Mouse (Mus musculus): ENCODE measurements around the gene Ubxn2a. TPM values are rescaled to one million over a fixed set of nuclear protein-coding genes. Genes with fewer than 3 reads are reported as not detected.
"Not testable (repeated sequence)": the region's sequence is repeated elsewhere in the genome, so short reads cannot be mapped to it uniquely, and the experiment has no call there.

The Ubxn2a gene
- polyA plus RNA-seq, 1 experiment from 2014 or later: 47.5 TPM

DNA sequence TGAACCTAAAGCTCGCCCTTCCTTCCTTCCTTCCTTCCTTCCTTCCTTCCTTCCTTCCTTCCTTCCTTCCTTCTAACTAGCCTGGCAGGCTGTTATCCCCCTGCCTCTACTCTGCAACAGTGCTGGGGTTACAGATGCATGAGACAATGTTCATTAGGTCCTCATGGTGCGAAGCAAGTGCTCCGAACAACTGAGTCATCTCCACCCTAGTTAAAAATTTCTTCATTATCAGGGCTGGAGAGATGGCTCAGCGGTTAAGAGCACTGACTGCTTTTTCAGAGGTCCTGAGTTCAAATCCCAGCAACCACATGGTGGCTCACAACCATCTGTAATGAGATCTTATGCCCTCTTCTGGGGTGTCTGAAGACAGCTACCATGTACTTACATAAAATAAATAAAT lies 20.9 kb downstream of the Ubxn2a start:
- H3K4me3 ChIP-seq (ENCODE audit: low read length); H3K9ac ChIP-seq (ENCODE audit: low read depth, low read length); H3K4me2 ChIP-seq (ENCODE audit: low read length); H3K4me1 ChIP-seq (ENCODE audit: control insufficient read depth, insufficient read depth, low read depth, low read length); H3K27me3 ChIP-seq (replicated peaks; ENCODE audit: control insufficient read depth, insufficient read depth, low read length); H3K27ac ChIP-seq (ENCODE audit: low read depth, low read length); H3K9me3 ChIP-seq (ENCODE audit: control insufficient read depth, low read length); H3K36me3 ChIP-seq (ENCODE audit: control insufficient read depth, insufficient read depth, low read length); ATAC-seq: not testable (repeated sequence)
- WGBS: 96% methylated on average over 4 of the region's 4 CpGs

- ATAC-seq: no peak
- no peak overlapping the region for H3K4me2 ChIP-seq (ENCODE audit: low read length)
These were observed 22.4 kb downstream of the Ubxn2a start for GRCm38 (mm10) chr12:4885062-4885461.

DNA sequence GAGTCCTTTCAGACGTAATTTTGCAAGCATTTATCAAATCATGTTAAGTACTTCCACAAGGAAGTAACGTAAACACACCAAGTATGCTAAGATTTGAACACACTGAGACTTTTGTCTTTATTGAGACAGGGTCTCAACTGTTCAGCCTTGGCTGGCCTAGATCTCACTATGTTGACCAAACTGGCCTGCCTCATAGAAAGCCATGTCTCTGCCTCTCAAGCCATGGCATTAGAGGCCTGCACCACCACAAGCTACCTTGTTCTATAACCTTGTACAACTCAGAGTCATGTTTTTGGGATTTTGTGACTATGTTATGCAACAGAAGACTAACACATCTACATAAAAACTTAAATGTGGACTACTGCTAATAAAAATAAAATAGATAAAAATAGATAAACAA lies 25.4 kb downstream of the Ubxn2a start:
- Histone ChIP-seq H3K4me2 (ENCODE audit: low read length) (no peak overlapping the region), H3K9ac (ENCODE audit: low read depth, low read length) (no peak overlapping the region), H3K9me3 (ENCODE audit: control insufficient read depth, low read length) (no peaks in the 10 kb centered on the region; the same call in 1 of the 2 replicates), H3K4me3 (ENCODE audit: low read length) (no peak overlapping the region), H3K27me3 (replicated peaks; ENCODE audit: control insufficient read depth, insufficient read depth, low read length) (no peaks in the 10 kb centered on the region), H3K27ac (ENCODE audit: low read depth, low read length) (no peak overlapping the region), H3K4me1 (ENCODE audit: control insufficient read depth, insufficient read depth, low read depth, low read length) (no peaks in the 10 kb centered on the region), H3K36me3 (ENCODE audit: control insufficient read depth, insufficient read depth, low read length) (peaks cover 18% of the 10 kb centered on the region)
- ATAC-seq: no peak
- WGBS: 91% methylated on average over 2 of the region's 2 CpGs

More at GRCm38 (mm10) chr12:4885062-4885461, 22.4 kb downstream of the Ubxn2a start:
- Histone ChIP-seq H3K27me3 (replicated peaks; ENCODE audit: control insufficient read depth, insufficient read depth, low read length) (no peaks in the 10 kb centered on the region), H3K4me1 (ENCODE audit: control insufficient read depth, insufficient read depth, low read depth, low read length) (no peaks in the 10 kb centered on the region), H3K9me3 (ENCODE audit: control insufficient read depth, low read length) (no peaks in the 10 kb centered on the region), H3K9ac (ENCODE audit: low read depth, low read length) (no peak overlapping the region), H3K4me3 (ENCODE audit: low read length) (no peak overlapping the region), H3K36me3 (ENCODE audit: control insufficient read depth, insufficient read depth, low read length) (peaks cover 10% of the 10 kb centered on the region), H3K27ac (ENCODE audit: low read depth, low read length) (no peak overlapping the region)
- WGBS: 67% methylated on average over 1 of the region's 1 CpGs

- H3K9me3 ChIP-seq (ENCODE audit: control insufficient read depth, low read length): no peaks in the 10 kb centered on the region; the same call in 1 of the 2 replicates
- H3K27ac ChIP-seq (ENCODE audit: low read depth, low read length): no peak overlapping the region
- no peaks in the 10 kb centered on the region for H3K27me3 ChIP-seq (replicated peaks; ENCODE audit: control insufficient read depth, insufficient read depth, low read length)
- no peak overlapping the region for H3K9ac ChIP-seq (ENCODE audit: low read depth, low read length)
- H3K36me3 ChIP-seq (ENCODE audit: control insufficient read depth, insufficient read depth, low read length): peaks cover 18% of the 10 kb centered on the region
- H3K4me2 ChIP-seq (ENCODE audit: low read length): no peak overlapping the region
- no peak for ATAC-seq
- peaks cover 6% of the 10 kb centered on the region for H3K4me1 ChIP-seq (ENCODE audit: control insufficient read depth, insufficient read depth, low read depth, low read length)
- 95% methylated on average over 5 of the region's 5 CpGs for WGBS
- H3K4me3 ChIP-seq (ENCODE audit: low read length): no peak overlapping the region
These were observed 28.5 kb downstream of the Ubxn2a start for GRCm38 (mm10) chr12:4879048-4879447.

GRCm38 (mm10) chr12:4878296-4878783 lies 29.2 kb downstream of the Ubxn2a start:
- Histone ChIP-seq H3K9ac (ENCODE audit: low read depth, low read length) (no peak overlapping the region), H3K27me3 (replicated peaks; ENCODE audit: control insufficient read depth, insufficient read depth, low read length) (no peaks in the 10 kb centered on the region), H3K36me3 (ENCODE audit: control insufficient read depth, insufficient read depth, low read length) (peaks cover 18% of the 10 kb centered on the region), H3K4me3 (ENCODE audit: low read length) (no peak overlapping the region), H3K27ac (ENCODE audit: low read depth, low read length) (no peak overlapping the region), H3K4me2 (ENCODE audit: low read length) (no peak overlapping the region), H3K4me1 (ENCODE audit: control insufficient read depth, insufficient read depth, low read depth, low read length) (peaks cover 10% of the 10 kb centered on the region), H3K9me3 (ENCODE audit: control insufficient read depth, low read length) (no peaks in the 10 kb centered on the region; the same call in 1 of the 2 replicates)
- ATAC-seq: no peak
- WGBS: 78% methylated on average over 9 of the region's 9 CpGs

- Histone ChIP-seq H3K4me2 (ENCODE audit: low read length) (no peak overlapping the region), H3K9ac (ENCODE audit: low read depth, low read length) (no peak overlapping the region), H3K36me3 (ENCODE audit: control insufficient read depth, insufficient read depth, low read length) (peaks cover 8% of the 10 kb centered on the region), H3K27me3 (replicated peaks; ENCODE audit: control insufficient read depth, insufficient read depth, low read length) (no peaks in the 10 kb centered on the region), H3K4me1 (ENCODE audit: control insufficient read depth, insufficient read depth, low read depth, low read length) (peaks cover 10% of the 10 kb centered on the region), H3K4me3 (ENCODE audit: low read length) (no peak overlapping the region), H3K9me3 (ENCODE audit: control insufficient read depth, low read length) (no peaks in the 10 kb centered on the region; the same call in 1 of the 2 replicates), H3K27ac (ENCODE audit: low read depth, low read length) (no peak overlapping the region)
- 92% methylated on average over 8 of the region's 8 CpGs for WGBS
- ATAC-seq: no peak
These were observed 31.9 kb downstream of the Ubxn2a start for GRCm38 (mm10) chr12:4875623-4876022.

- Histone ChIP-seq H3K27ac (ENCODE audit: low read depth, low read length) (no peak within 1 kb of the TSS), H3K9ac (ENCODE audit: low read depth, low read length) (peak within 1 kb of the TSS; percentile 60), H3K4me1 (ENCODE audit: control insufficient read depth, insufficient read depth, low read depth, low read length) (peaks cover 10% of the 10 kb centered on the region), H3K4me3 (ENCODE audit: low read length) (peak within 1 kb of the TSS; percentile 42), H3K9me3 (ENCODE audit: control insufficient read depth, low read length) (no peaks in the 10 kb centered on the region; the same call in 1 of the 2 replicates), H3K27me3 (replicated peaks; ENCODE audit: control insufficient read depth, insufficient read depth, low read length) (no peaks in the 10 kb centered on the region), H3K4me2 (ENCODE audit: low read length) (peak within 1 kb of the TSS; percentile 84), H3K36me3 (ENCODE audit: control insufficient read depth, insufficient read depth, low read length) (peaks cover 2% of the 10 kb centered on the region)
- ATAC-seq: peak; percentile 87
- WGBS: 4% methylated on average over 22 of the region's 24 CpGs
These were observed 33.2 kb downstream of the Ubxn2a start, which contains the start of gene Mfsd2b for GRCm38 (mm10) chr12:4874161-4874927. Gene Mfsd2b (minus strand): TSS chr12:4874359.

DNA sequence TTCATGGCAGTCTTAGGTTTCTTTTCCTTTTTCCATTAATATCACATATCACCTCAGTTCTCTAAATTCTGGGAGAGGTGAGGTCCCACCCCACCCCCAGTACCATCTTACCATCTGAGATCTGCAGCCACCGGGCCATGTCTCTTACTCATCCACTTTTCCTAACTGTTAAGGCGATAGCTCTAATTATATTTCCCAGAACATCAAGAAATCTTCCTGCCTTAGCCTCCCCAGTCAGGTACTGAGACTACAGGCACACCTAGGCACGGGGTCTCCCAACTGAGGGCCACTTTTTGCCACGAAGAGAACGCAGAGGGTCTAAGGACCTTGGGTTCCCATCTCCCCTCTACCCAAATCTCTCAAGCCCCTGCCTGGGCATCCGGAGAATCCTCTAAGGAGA lies 34.0 kb downstream of the Ubxn2a start:
- Histone ChIP-seq H3K27ac (ENCODE audit: low read depth, low read length) (no peak overlapping the region), H3K9ac (ENCODE audit: low read depth, low read length) (peak overlapping the region; percentile 60; the same call in 1 of the 2 replicates), H3K4me3 (ENCODE audit: low read length) (peak overlapping the region; percentile 42; the same call in 1 of the 2 replicates), H3K4me1 (ENCODE audit: control insufficient read depth, insufficient read depth, low read depth, low read length) (peaks cover 10% of the 10 kb centered on the region), H3K9me3 (ENCODE audit: control insufficient read depth, low read length) (no peaks in the 10 kb centered on the region), H3K4me2 (ENCODE audit: low read length) (peak overlapping the region; percentile 84), H3K36me3 (ENCODE audit: control insufficient read depth, insufficient read depth, low read length) (no peaks in the 10 kb centered on the region), H3K27me3 (replicated peaks; ENCODE audit: control insufficient read depth, insufficient read depth, low read length) (no peaks in the 10 kb centered on the region)
- ATAC-seq: peak; percentile 12; the same call in 1 of the 2 replicates
- 83% methylated on average over 6 of the region's 6 CpGs for WGBS

- 84% methylated on average over 5 of the region's 5 CpGs for WGBS
- no peak overlapping the region for H3K9ac ChIP-seq (ENCODE audit: low read depth, low read length)
- no peak for ATAC-seq
These were observed 34.5 kb downstream of the Ubxn2a start for GRCm38 (mm10) chr12:4872983-4873477.

More at GRCm38 (mm10) chr12:4872983-4873477, 34.5 kb downstream of the Ubxn2a start:
- Histone ChIP-seq H3K9me3 (ENCODE audit: control insufficient read depth, low read length) (no peaks in the 10 kb centered on the region), H3K27me3 (replicated peaks; ENCODE audit: control insufficient read depth, insufficient read depth, low read length) (no peaks in the 10 kb centered on the region), H3K4me2 (ENCODE audit: low read length) (no peak overlapping the region), H3K36me3 (ENCODE audit: control insufficient read depth, insufficient read depth, low read length) (no peaks in the 10 kb centered on the region), H3K4me1 (ENCODE audit: control insufficient read depth, insufficient read depth, low read depth, low read length) (peaks cover 10% of the 10 kb centered on the region), H3K27ac (ENCODE audit: low read depth, low read length) (no peak overlapping the region), H3K4me3 (ENCODE audit: low read length) (no peak overlapping the region)
